Mouse (Mus musculus) CH12.LX (cell line): Measurements from ENCODE around the gene Scaf1. TPM values are rescaled to one million over a fixed set of nuclear protein-coding genes. Genes with fewer than 3 reads are reported as not detected.

Experiments
- DNase-seq: peaks from one replicate; pipeline ENCODE4 v3.0.0-alpha.2; 2013; ENCODE audit errors: extremely low read depth
- H3K27ac ChIP-seq: 2 replicates; pipeline ENCODE4 v1.5.1; 2012; ENCODE audit warnings: low read depth, mild to moderate bottlenecking, control low read depth, moderate library complexity; ENCODE audit not compliant: insufficient read depth
- H3K27me3 ChIP-seq: replicated peaks from 2 replicates; pipeline ENCODE3; 2012; ENCODE audit warnings: inconsistent platforms
- H3K36me3 ChIP-seq, 2 experiments: replicated peaks in 1 of 2; 2 replicates each; pipeline versions ENCODE3 to v1.6.1; 2012; ENCODE audit warnings: inconsistent platforms in 1 of 2, low read length in 1 of 2, mild to moderate bottlenecking in 1 of 2, mixed read lengths in 1 of 2, moderate library complexity in 1 of 2; ENCODE audit not compliant: control insufficient read depth in 1 of 2, insufficient read depth in 1 of 2
- H3K4me1 ChIP-seq, 2 experiments: 2 replicates each; pipeline ENCODE4 v1.6.1; 2012; ENCODE audit warnings: inconsistent platforms in 1 of 2, moderate library complexity in 1 of 2; ENCODE audit not compliant: insufficient read depth in 2 of 2, control insufficient read depth in 1 of 2
- H3K4me2 ChIP-seq: 2 replicates; pipeline ENCODE4 v1.6.1; 2012; ENCODE audit warnings: low read depth, mild to moderate bottlenecking, control low read depth; ENCODE audit not compliant: poor library complexity, insufficient read depth, severe bottlenecking
- H3K4me3 ChIP-seq, 3 experiments: fragments of 150-350 bp in 1 of 3; sonication (generic) in 1 of 3; replicated peaks in 1 of 3; 2 replicates each; pipeline versions ENCODE3 to v1.5.1; 2011 to 2012; ENCODE audit warnings: low read depth in 2 of 3, low read length in 2 of 3, mild to moderate bottlenecking in 2 of 3, moderate library complexity in 2 of 3, control low read depth in 1 of 3, improper control_type of control experiment in 1 of 3, inconsistent platforms in 1 of 3, mixed read lengths in 1 of 3; ENCODE audit not compliant: poor library complexity in 1 of 3
- H3K79me2 ChIP-seq: replicated peaks from 2 replicates; pipeline ENCODE4 v1.6.1; 2012; ENCODE audit warnings: mild to moderate bottlenecking, moderate library complexity; ENCODE audit not compliant: control insufficient read depth, poor library complexity, insufficient read depth, severe bottlenecking; ENCODE audit errors: extremely low read depth
- H3K9ac ChIP-seq: 2 replicates; pipeline ENCODE4 v1.6.1; 2012; ENCODE audit warnings: low read depth, mild to moderate bottlenecking, control low read depth, moderate library complexity; ENCODE audit not compliant: insufficient read depth
- H3K9me3 ChIP-seq: replicated peaks from 2 replicates; pipeline ENCODE3; 2012; ENCODE audit warnings: low read length, inconsistent platforms, mixed read lengths
- BHLHE40 ChIP-seq: IDR thresholded peaks from 2 replicates; pipeline ENCODE4 v1.6.1; 2011; ENCODE audit warnings: mild to moderate bottlenecking, low read depth, low read length, improper control_type of control experiment
- CHD1 ChIP-seq: IDR thresholded peaks from 2 replicates; pipeline ENCODE4 v1.6.1; 2012; ENCODE audit warnings: low read depth, low read length, improper control_type of control experiment, inconsistent platforms
- ELF1 ChIP-seq: IDR thresholded peaks from 2 replicates; pipeline ENCODE4 v1.6.1; 2014; ENCODE audit warnings: low read depth, mild to moderate bottlenecking, inconsistent platforms, low read length, improper control_type of control experiment
- EP300 ChIP-seq: IDR thresholded peaks from 2 replicates; pipeline ENCODE4 v1.6.1; 2011; ENCODE audit warnings: low read length, improper control_type of control experiment
- ETS1 ChIP-seq: conservative IDR thresholded peaks from 2 replicates; pipeline ENCODE4 v1.6.1; 2012; ENCODE audit warnings: low read depth, mild to moderate bottlenecking, inconsistent platforms, low read length, improper control_type of control experiment, moderate library complexity
- GABPA ChIP-seq: IDR thresholded peaks from 2 replicates; pipeline ENCODE4 v1.6.1; 2012; ENCODE audit warnings: low read depth, low read length, improper control_type of control experiment, inconsistent platforms; ENCODE audit not compliant: insufficient replicate concordance
- JUND ChIP-seq: conservative IDR thresholded peaks from 2 replicates; pipeline ENCODE4 v1.6.1; 2011; ENCODE audit warnings: low read depth, low read length, improper control_type of control experiment
- MAFK ChIP-seq: IDR thresholded peaks from 2 replicates; pipeline ENCODE4 v1.6.1; 2011; ENCODE audit warnings: low read length, improper control_type of control experiment; ENCODE audit not compliant: insufficient replicate concordance
- MAX ChIP-seq: IDR thresholded peaks from 2 replicates; pipeline ENCODE4 v1.6.1; 2011; ENCODE audit warnings: low read length, improper control_type of control experiment
- MXI1 ChIP-seq: IDR thresholded peaks from 2 replicates; pipeline ENCODE4 v1.6.1; 2011; ENCODE audit warnings: mild to moderate bottlenecking, low read depth, low read length, improper control_type of control experiment
- NELFE ChIP-seq: IDR thresholded peaks from 2 replicates; pipeline ENCODE4 v1.6.1; 2011; ENCODE audit warnings: low read depth, low read length, improper control_type of control experiment
- NRF1 ChIP-seq: IDR thresholded peaks from 2 replicates; pipeline ENCODE4 v1.6.1; 2014; ENCODE audit warnings: low read depth, mild to moderate bottlenecking, inconsistent platforms, low read length, improper control_type of control experiment, moderate library complexity
- PAX5 ChIP-seq: IDR thresholded peaks from 2 replicates; pipeline ENCODE4 v1.6.1; 2012; ENCODE audit warnings: low read length, inconsistent platforms, mixed read lengths
- RCOR1 ChIP-seq: conservative IDR thresholded peaks from 2 replicates; pipeline ENCODE4 v1.6.1; 2012; ENCODE audit warnings: low read depth, mild to moderate bottlenecking, inconsistent platforms, low read length, improper control_type of control experiment
- SIN3A ChIP-seq: IDR thresholded peaks from 2 replicates; pipeline ENCODE4 v1.6.1; 2012; ENCODE audit warnings: low read length, improper control_type of control experiment, inconsistent platforms
- SMC3 ChIP-seq: IDR thresholded peaks from 2 replicates; pipeline ENCODE4 v1.6.1; 2011; ENCODE audit warnings: low read depth, low read length, improper control_type of control experiment
- TBP ChIP-seq: conservative IDR thresholded peaks from 2 replicates; pipeline ENCODE4 v1.6.1; 2011; ENCODE audit warnings: low read depth, low read length, improper control_type of control experiment
- TCF12 ChIP-seq: IDR thresholded peaks from 2 replicates; pipeline ENCODE4 v1.6.1; 2014; ENCODE audit warnings: low read depth, mild to moderate bottlenecking, inconsistent platforms, low read length, improper control_type of control experiment
- UBTF ChIP-seq: IDR thresholded peaks from 2 replicates; pipeline ENCODE4 v1.6.1; 2012; ENCODE audit warnings: low read depth, mild to moderate bottlenecking, inconsistent platforms, low read length, improper control_type of control experiment, moderate library complexity
- USF1 ChIP-seq: IDR thresholded peaks from 2 replicates; pipeline ENCODE4 v1.6.1; 2014; ENCODE audit warnings: low read depth, mild to moderate bottlenecking, inconsistent platforms, low read length, improper control_type of control experiment
- USF2 ChIP-seq: conservative IDR thresholded peaks from 2 replicates; pipeline ENCODE4 v1.6.1; 2011; ENCODE audit warnings: low read depth, low read length, improper control_type of control experiment
- ZC3H11A ChIP-seq: IDR thresholded peaks from 2 replicates; pipeline ENCODE4 v1.6.1; 2012; ENCODE audit warnings: low read depth, mild to moderate bottlenecking, inconsistent platforms, low read length, improper control_type of control experiment
- ZKSCAN1 ChIP-seq: IDR thresholded peaks from 2 replicates; pipeline ENCODE4 v1.6.1; 2012; ENCODE audit warnings: low read depth, inconsistent platforms, low read length, improper control_type of control experiment, borderline replicate concordance
- ZMIZ1 ChIP-seq: IDR thresholded peaks from 2 replicates; pipeline ENCODE4 v1.6.1; 2012; ENCODE audit warnings: low read depth, mild to moderate bottlenecking, inconsistent platforms, low read length, improper control_type of control experiment
- ZNF384 ChIP-seq: IDR thresholded peaks from 2 replicates; pipeline ENCODE4 v1.6.1; 2012; ENCODE audit warnings: low read depth, low read length, improper control_type of control experiment, inconsistent platforms
- dilution Hi-C: fragments of 300-500 bp; cut with MboI; formaldehyde crosslinking; loops from 2 replicates; pipeline ENCODE4 v1.14.3; 2020; ENCODE audit warnings: low sequenced_read_pairs; ENCODE audit not compliant: extremely low pct_unique_long_range_greater_than_20kb, extremely low pct_ligation_motif_present
- in situ Hi-C: fragments of 300-500 bp; cut with MboI; formaldehyde crosslinking; loops from 3 replicates; pipeline ENCODE4 v1.14.3; 2019; ENCODE audit warnings: low sequenced_read_pairs, low pct_ligation_motif_present, low pct_unique_long_range_greater_than_20kb, mixed read lengths
- polyA plus RNA-seq: library from polyadenylated mRNA; unstranded; fragments of >175 nt; gene quantifications from 2 replicates; pipeline ENCODE4 v1.2.1, GENCODE M21; 2012; ENCODE audit warnings: low read depth; ENCODE audit not compliant: insufficient read length
- total RNA-seq, 2 experiments: library from RNA; depleted of rRNA; stranded (reverse); fragments of 300-350 nt in 1 of 2; fragments of >200 nt in 1 of 2; gene quantifications; 2 replicates each; pipeline ENCODE4 v1.2.3; 2012 to 2014

Gene Scaf1
- total and polyA plus RNA-seq, 3 experiments = 5.4 to 41.9 (median 18.2) TPM

- no peak overlapping the region for H3K9ac ChIP-seq
- H3K27me3 ChIP-seq = no peaks in the 10 kb centered on the region
- in situ Hi-C loops = loop anchor here (5.0 kb wide), 1 partner anchor 60 kb away; the partner anchor contains the start of gene Prmt1
- H3K27ac ChIP-seq = no peak overlapping the region
- no peak overlapping the region for H3K4me3 ChIP-seq
- no peak overlapping the region for H3K4me2 ChIP-seq
- peaks cover 0 to 10% of the 10 kb centered on the region in 2 experiments; a peak in 2 of 4 replicates for H3K4me1 ChIP-seq
- TF ChIP-seq ETS1 (no peak), SMC3 (no peak), USF1 (no peak), UBTF (no peak), MXI1 (no peak), MAFK (no peak), ZNF384 (no peak), PAX5 (no peak), CHD1 (no peak), SIN3A (no peak), ZKSCAN1 (no peak), TBP (no peak), MAX (no peak), EP300 (no peak), NELFE (no peak), RCOR1 (no peak), TCF12 (no peak)
- peaks cover 5% of the 10 kb centered on the region for H3K79me2 ChIP-seq
- DNase-seq = no peak
- peaks cover 68 to 70% of the 10 kb centered on the region in 2 experiments for H3K36me3 ChIP-seq
- dilution Hi-C loops = no loop called here
- H3K9me3 ChIP-seq = no peaks in the 10 kb centered on the region
Measured at GRCm38 (mm10) chr7:45047491-45047890, 31.3 kb upstream of the Scaf1 start.

- no peak for DNase-seq
- TF ChIP-seq TCF12 (no peak), ZMIZ1 (no peak), PAX5 (no peak), EP300 (no peak), MAX (no peak), GABPA (no peak), SMC3 (no peak), USF2 (no peak), NELFE (no peak), JUND (no peak), ZC3H11A (no peak), NRF1 (no peak), BHLHE40 (no peak), ETS1 (no peak), ELF1 (no peak), RCOR1 (no peak)
- Histone ChIP-seq H3K79me2 (peaks cover 5% of the 10 kb centered on the region), H3K9ac (no peak overlapping the region), H3K9me3 (no peaks in the 10 kb centered on the region), H3K4me1 (peaks cover 0 to 10% of the 10 kb centered on the region in 2 experiments; a peak in 2 of 4 replicates), H3K4me3 (no peak overlapping the region), H3K27ac (no peak overlapping the region), H3K4me2 (no peak overlapping the region), H3K27me3 (no peaks in the 10 kb centered on the region), H3K36me3 (peaks cover 72 to 76% of the 10 kb centered on the region in 2 experiments)
- dilution Hi-C loops (no loop called here), in situ Hi-C loops (loop anchor here (5.0 kb wide), 1 partner anchor 60 kb away; the partner anchor contains the start of gene Prmt1)
Measured at GRCm38 (mm10) chr7:45046853-45047350, 30.7 kb upstream of the Scaf1 start.
